1 mouse cellular context compared by ENCODE assay signal in genomic region chr7:4911561-4911960, GRCm38 (mm10).
TF ChIP-seq lines count a peak whose summit lies in the region.

No protein-coding gene starts in this region.

TF ChIP-seq in CH12.LX, 34 proteins besides CTCF, POLR2A, EP300 and RAD21:
- TF ChIP-seq IRF4 (IDR thresholded peaks at IDR 0.05; ENCODE audit: low read depth, low read length) (no peak), SMC3 (IDR thresholded peaks at IDR 0.05; ENCODE audit: low read depth, low read length) (0 out of 2 replicates have a peak, but pooled peaks have one; percentile 6), MAX (IDR thresholded peaks at IDR 0.05; ENCODE audit: low read length) (no peak), KAT2A (IDR thresholded peaks at IDR 0.05; ENCODE audit: insufficient replicate concordance, low read length) (no peak)
TF ChIP-seq in CH12.LX: peak in this region for 1.
